Mouse (Mus musculus) kidney, adult 2 months (tissue): Measurements from ENCODE around the gene Sorbs1.

Source experiments
- CTCF ChIP-seq: fragments of 200-500 bp; conservative IDR thresholded peaks from 2 replicates; pipeline ENCODE4 v1.5.1; 2011; ENCODE audit warnings: low read depth, mild to moderate bottlenecking, control low read depth, low read length, moderate library complexity, mixed read lengths; ENCODE audit not compliant: insufficient read depth, insufficient read length
- POLR2A ChIP-seq: fragments of 200-500 bp; IDR thresholded peaks from one replicate; pipeline ENCODE4 v1.6.1; 2011; ENCODE audit warnings: low read depth, low read length, control low read depth

- TF ChIP-seq POLR2A (no peak), CTCF (no peak)
Measured at GRCm38 (mm10) chr19:40290099-40290724, 223.4 kb downstream of the Sorbs1 start.
